Mouse (Mus musculus) limb, embryonic 14.5 days (tissue): ENCODE measurements at regions not wholly inside any gene's neighbourhood (a gene's known extent, or its start where the extent isn't known, plus 50 kb on each side); places are given as distances from the start of the nearest gene placed in this dataset.

Source experiments
- ATAC-seq: fragments of 200-750 bp; cut with Nextera tagmentation; 2 replicates; pipeline ENCODE4 v1.8.0; 2017; ENCODE audit warnings: low read depth, moderate number of reproducible peaks, moderate TSS enrichment; ENCODE audit not compliant: low FRiP score
- DNase-seq: peaks from one replicate; pipeline ENCODE4 v3.0.0-alpha.2; 2015; ENCODE audit warnings: low spot score
- H3K27ac ChIP-seq: fragments of 300-500 bp; sonication (generic); replicated peaks from 2 replicates; pipeline ENCODE4 v1.5.1; 2014; ENCODE audit warnings: low read depth, mild to moderate bottlenecking, low read length, moderate library complexity, mixed read lengths
- H3K27me3 ChIP-seq: fragments of 300-500 bp; sonication (generic); 2 replicates; pipeline ENCODE4 v1.6.1; 2014; ENCODE audit warnings: low read length, mixed read lengths; ENCODE audit not compliant: control insufficient read depth, insufficient read depth
- H3K36me3 ChIP-seq: fragments of 300-500 bp; sonication (generic); 2 replicates; pipeline ENCODE4 v1.6.1; 2014; ENCODE audit warnings: mild to moderate bottlenecking, low read length, moderate library complexity, mixed read lengths; ENCODE audit not compliant: control insufficient read depth, insufficient read depth
- H3K4me1 ChIP-seq: fragments of 300-500 bp; sonication (generic); 2 replicates; pipeline ENCODE4 v1.6.1; 2014; ENCODE audit warnings: antibody characterized with exemption, low read length, mixed read lengths; ENCODE audit not compliant: control insufficient read depth, insufficient read depth
- H3K4me2 ChIP-seq: fragments of 300-500 bp; sonication (generic); replicated peaks from 2 replicates; pipeline ENCODE4 v1.6.1; 2014; ENCODE audit warnings: low read depth, mild to moderate bottlenecking, low read length, moderate library complexity; ENCODE audit not compliant: severe bottlenecking
- H3K4me3 ChIP-seq: fragments of 300-500 bp; sonication (generic); replicated peaks from 2 replicates; pipeline ENCODE4 v1.5.1; 2014; ENCODE audit warnings: low read length
- H3K9ac ChIP-seq: fragments of 300-500 bp; sonication (generic); 2 replicates; pipeline ENCODE4 v1.6.1; 2014; ENCODE audit warnings: mild to moderate bottlenecking, low read depth, low read length, moderate library complexity; ENCODE audit not compliant: severe bottlenecking
- H3K9me3 ChIP-seq: fragments of 300-500 bp; sonication (generic); 2 replicates; pipeline ENCODE4 v1.6.1; 2016; ENCODE audit warnings: low read length; ENCODE audit not compliant: control insufficient read depth
- POLR2A ChIP-seq: fragments of 200-500 bp; IDR thresholded peaks from 2 replicates; pipeline ENCODE4 v1.8.0; 2012; ENCODE audit warnings: inconsistent platforms, mild to moderate bottlenecking, moderate library complexity, borderline replicate concordance; ENCODE audit not compliant: insufficient read depth, insufficient read length; ENCODE audit errors: extremely low read depth
- WGBS: fragments of 180-500 bp; shearing (Covaris S2); extraction: QIAGEN DNeasy Blood & Tissue Kit; methylation state at CpG from one replicate; pipeline ENCODE4 v1.1.7; 2014; 5-methylcytosine and 5-hydroxymethylcytosine counted together

- ATAC-seq = no peak
- Histone ChIP-seq H3K9me3 (no peaks in the 10 kb centered on the region), H3K36me3 (no peaks in the 10 kb centered on the region), H3K4me2 (no peak overlapping the region), H3K27me3 (no peaks in the 10 kb centered on the region), H3K27ac (no peak overlapping the region), H3K9ac (no peak overlapping the region), H3K4me1 (peaks cover 20% of the 10 kb centered on the region), H3K4me3 (no peak overlapping the region)
- WGBS = 88% methylated on average over 1 of the region's 1 CpGs
- no peak for TF ChIP-seq POLR2A
- DNase-seq = no peak
Measured at GRCm38 (mm10) chr4:84035347-84035746, 510.0 kb downstream of the Ccdc171 start.

GRCm38 (mm10) chr4:84037535-84037934 lies 512.2 kb downstream of the Ccdc171 start:
- no peak for ATAC-seq
- Histone ChIP-seq H3K4me1 (peaks cover 10% of the 10 kb centered on the region), H3K9ac (no peak overlapping the region), H3K27ac (no peak overlapping the region), H3K36me3 (no peaks in the 10 kb centered on the region), H3K4me2 (no peak overlapping the region), H3K4me3 (no peak overlapping the region), H3K27me3 (no peaks in the 10 kb centered on the region), H3K9me3 (no peaks in the 10 kb centered on the region)
- DNase-seq = no peak
- WGBS = 53% methylated on average over 3 of the region's 3 CpGs
- no peak for TF ChIP-seq POLR2A

GRCm38 (mm10) chr4:84050243-84050642 lies 524.9 kb downstream of the Ccdc171 start:
- no peak for TF ChIP-seq POLR2A
- Histone ChIP-seq H3K27me3 (no peaks in the 10 kb centered on the region), H3K4me3 (no peak overlapping the region), H3K4me1 (no peaks in the 10 kb centered on the region; the same call in 1 of the 2 replicates), H3K9ac (no peak overlapping the region), H3K36me3 (no peaks in the 10 kb centered on the region), H3K9me3 (no peaks in the 10 kb centered on the region), H3K27ac (no peak overlapping the region), H3K4me2 (no peak overlapping the region)
- ATAC-seq = no peak
- 32% methylated on average over 6 of the region's 6 CpGs for WGBS
- no peak for DNase-seq

DNA sequence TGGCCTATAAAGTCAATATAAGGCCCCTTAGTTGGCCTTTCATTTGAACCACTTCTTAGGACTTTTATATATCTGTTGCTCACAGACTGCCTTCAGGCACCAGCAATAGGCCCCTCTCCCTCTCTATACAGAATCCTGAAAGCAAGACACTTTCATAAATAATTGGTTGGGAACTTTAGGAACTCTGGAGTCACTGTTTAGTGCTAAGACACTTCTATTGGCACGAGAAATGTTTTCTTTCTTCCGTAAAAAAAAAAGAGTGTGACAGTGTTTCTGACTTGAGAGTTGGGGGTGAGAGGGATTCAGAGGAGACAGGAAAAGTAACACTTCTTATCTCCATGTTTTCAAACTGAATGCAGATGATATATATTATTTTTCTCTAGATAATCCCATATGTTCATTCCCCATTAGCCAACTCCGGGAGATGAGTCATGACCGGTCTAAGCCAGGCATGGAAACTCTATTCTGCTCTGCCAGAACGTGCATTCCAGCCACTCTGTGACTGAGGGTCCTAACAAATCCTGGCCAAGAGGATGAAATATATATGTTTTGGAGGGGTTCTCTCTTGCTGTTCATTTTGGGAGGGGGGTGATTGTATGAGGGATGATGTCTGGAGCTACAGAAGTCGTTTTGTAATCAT lies 531.6 kb downstream of the Ccdc171 start:
- H3K4me3 ChIP-seq = no peak overlapping the region
- ATAC-seq (no peak), DNase-seq (no peak)
- H3K27ac ChIP-seq = no peak overlapping the region
- no peaks in the 10 kb centered on the region for H3K4me1 ChIP-seq
- no peaks in the 10 kb centered on the region for H3K27me3 ChIP-seq
- no peaks in the 10 kb centered on the region for H3K9me3 ChIP-seq
- no peak overlapping the region for H3K9ac ChIP-seq
- H3K36me3 ChIP-seq = no peaks in the 10 kb centered on the region
- WGBS = 79% methylated on average over 6 of the region's 6 CpGs
- TF ChIP-seq POLR2A = no peak
- H3K4me2 ChIP-seq = no peak overlapping the region

DNA sequence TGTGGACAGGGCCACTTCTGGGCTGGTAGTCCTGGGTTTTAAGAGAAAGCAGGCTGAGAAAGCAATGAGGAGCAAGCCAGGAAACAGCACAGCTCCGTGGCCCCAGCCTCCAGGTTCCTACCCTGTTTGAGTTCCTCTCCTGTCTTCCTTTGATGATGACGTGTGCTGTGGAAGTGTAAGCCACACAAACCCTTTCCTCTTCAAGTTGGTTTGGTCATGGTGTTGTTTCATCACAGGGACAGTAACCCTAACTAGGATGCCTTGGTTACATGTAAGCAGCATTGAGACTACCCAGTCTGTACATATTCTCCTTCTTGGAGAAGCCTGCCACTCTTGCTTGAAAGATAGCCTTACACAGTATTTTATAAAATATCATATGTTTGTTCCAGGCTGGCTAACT lies 534.8 kb downstream of the Ccdc171 start:
- TF ChIP-seq POLR2A = no peak
- 85% methylated on average over 2 of the region's 2 CpGs for WGBS
- no peak for ATAC-seq

GRCm38 (mm10) chr4:84063755-84064154 lies 538.4 kb downstream of the Ccdc171 start:
- ATAC-seq (no peak), DNase-seq (no peak)
- TF ChIP-seq POLR2A = no peak

More for the DNA sequence above, 534.8 kb downstream of the Ccdc171 start:
- no peaks in the 10 kb centered on the region for H3K9me3 ChIP-seq
- no peak overlapping the region for H3K4me2 ChIP-seq
- no peaks in the 10 kb centered on the region for H3K27me3 ChIP-seq
- no peak overlapping the region for H3K27ac ChIP-seq
- peaks cover 8% of the 10 kb centered on the region for H3K4me1 ChIP-seq
- no peak for DNase-seq
- no peak overlapping the region for H3K9ac ChIP-seq
- H3K36me3 ChIP-seq = no peaks in the 10 kb centered on the region
- no peak overlapping the region for H3K4me3 ChIP-seq

More at GRCm38 (mm10) chr4:84063755-84064154, 538.4 kb downstream of the Ccdc171 start:
- WGBS = 86% methylated on average over 5 of the region's 5 CpGs
- Histone ChIP-seq H3K4me2 (no peak overlapping the region), H3K9ac (no peak overlapping the region), H3K9me3 (no peaks in the 10 kb centered on the region), H3K27ac (no peak overlapping the region), H3K4me3 (no peak overlapping the region), H3K36me3 (no peaks in the 10 kb centered on the region), H3K4me1 (peaks cover 13% of the 10 kb centered on the region), H3K27me3 (no peaks in the 10 kb centered on the region)
